Mouse (Mus musculus) left cerebral cortex, adult 9 months (tissue): Measurements from ENCODE around the gene Glmp.
"Not testable (repeated sequence)": the region's sequence is repeated elsewhere in the genome, so short reads cannot be mapped to it uniquely, and the experiment has no call there.

Source experiments
- DNase-seq, 2 experiments: peaks; one replicate each; pipeline ENCODE4 v3.0.0; 2022; ENCODE audit warnings: low spot score in 2 of 2

Glmp gene

GRCm38 (mm10) chr3:88324951-88325405 is at the start of gene Glmp:
Gene Glmp (plus strand): TSS chr3:88325023.
- peak in 1 of 2 experiments; percentile 62 for DNase-seq

GRCm38 (mm10) chr3:88276121-88276520 is 48.7 kb upstream of the Glmp start:
- no peak for DNase-seq

- DNase-seq, result peak in 1 of 2 experiments; percentile 46
Observed at GRCm38 (mm10) chr3:88276529-88277143, 48.2 kb upstream of the Glmp start.

- no peak for DNase-seq
Observed at GRCm38 (mm10) chr3:88280035-88280434, 44.8 kb upstream of the Glmp start.

- DNase-seq, result not testable (repeated sequence)
Observed at GRCm38 (mm10) chr3:88281141-88281916, 43.5 kb upstream of the Glmp start.

- DNase-seq, result not testable (repeated sequence)
Observed at GRCm38 (mm10) chr3:88284815-88285564, 39.8 kb upstream of the Glmp start.

GRCm38 (mm10) chr3:88285565-88285895 is 39.3 kb upstream of the Glmp start:
- not testable (repeated sequence) for DNase-seq

GRCm38 (mm10) chr3:88287110-88287509 is 37.7 kb upstream of the Glmp start, which contains the start of gene Gm38392:
Gene Gm38392 (minus strand): TSS chr3:88287210.
- no peak for DNase-seq

GRCm38 (mm10) chr3:88288133-88288713 is 36.6 kb upstream of the Glmp start:
- DNase-seq, result not testable (repeated sequence)

GRCm38 (mm10) chr3:88291970-88292369 is 32.9 kb upstream of the Glmp start:
- DNase-seq, result no peak

GRCm38 (mm10) chr3:88295272-88295671 is 29.6 kb upstream of the Glmp start:
- DNase-seq, result not testable (repeated sequence)

GRCm38 (mm10) chr3:88296110-88296560 is 28.7 kb upstream of the Glmp start:
- peak in 1 of 2 experiments; percentile 16 for DNase-seq

- DNase-seq, result peak; percentile 97 to 99
Observed at GRCm38 (mm10) chr3:88296561-88297318, 28.1 kb upstream of the Glmp start, which contains the start of the genes Tsacc and Cct3. Gene Tsacc (minus strand): TSS chr3:88296999. Gene Cct3 (plus strand): TSS chr3:88297116.

GRCm38 (mm10) chr3:88297321-88297851 is 27.4 kb upstream of the Glmp start:
- peak in 1 of 2 experiments; percentile 63 for DNase-seq

- DNase-seq, result no peak
Observed at GRCm38 (mm10) chr3:88299172-88299571, 25.7 kb upstream of the Glmp start.

- DNase-seq, result no peak
Observed at GRCm38 (mm10) chr3:88328956-88329355, 4.1 kb downstream of the Glmp start.

GRCm38 (mm10) chr3:88331282-88331681 is 6.5 kb downstream of the Glmp start:
- no peak for DNase-seq

GRCm38 (mm10) chr3:88334029-88334658 is 9.3 kb downstream of the Glmp start:
- DNase-seq, result no peak

- no peak for DNase-seq
Observed at GRCm38 (mm10) chr3:88334902-88335435, 10.1 kb downstream of the Glmp start.
